Mouse (Mus musculus): ENCODE measurements at regions not wholly inside any gene's neighbourhood (a gene's known extent, or its start where the extent isn't known, plus 50 kb on each side); places are given as distances from the start of the nearest gene placed in this dataset.

DNA sequence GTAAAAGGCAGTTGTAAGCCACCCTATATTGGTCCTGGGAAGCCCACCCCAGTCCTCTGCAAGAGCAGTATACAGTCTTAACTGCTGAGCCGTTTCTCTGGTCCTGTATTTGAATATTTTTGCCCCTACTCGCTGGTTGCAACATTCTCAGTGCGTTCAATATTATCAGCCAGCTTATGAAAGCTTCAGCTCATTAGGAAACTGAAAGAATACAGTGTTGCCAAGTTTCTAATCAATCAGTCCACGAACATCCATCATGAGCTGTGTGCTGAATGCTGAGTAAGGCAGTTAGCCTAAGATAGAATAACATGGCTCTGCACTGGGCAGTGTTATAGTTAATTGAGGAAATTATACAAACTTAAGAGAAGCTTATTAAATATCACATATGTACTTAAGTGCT, 148.7 kb downstream of the Tmem26 start:
- 85% methylated on average over 4 of the region's 4 CpGs for WGBS
- H3K27ac ChIP-seq (replicated peaks; ENCODE audit: low read depth, low read length): no peak overlapping the region
- H3K4me3 ChIP-seq (replicated peaks; ENCODE audit: low read depth, low read length): no peak overlapping the region
- no peaks in the 10 kb centered on the region for H3K9me3 ChIP-seq (ENCODE audit: control insufficient read depth, low read length)
- H3K36me3 ChIP-seq (ENCODE audit: control insufficient read depth, insufficient read depth, low read length): no peaks in the 10 kb centered on the region
- no peak overlapping the region for H3K9ac ChIP-seq (replicated peaks; ENCODE audit: low read length)
- no peaks in the 10 kb centered on the region for H3K27me3 ChIP-seq (ENCODE audit: control insufficient read depth, insufficient read depth, low read length)
- no peak overlapping the region for H3K4me2 ChIP-seq (ENCODE audit: low read length)
- ATAC-seq (ENCODE audit: low FRiP score, low TSS enrichment) (no peak), DNase-seq (no peak)
- H3K4me1 ChIP-seq (ENCODE audit: control insufficient read depth, insufficient read depth, low read length): no peaks in the 10 kb centered on the region

DNA sequence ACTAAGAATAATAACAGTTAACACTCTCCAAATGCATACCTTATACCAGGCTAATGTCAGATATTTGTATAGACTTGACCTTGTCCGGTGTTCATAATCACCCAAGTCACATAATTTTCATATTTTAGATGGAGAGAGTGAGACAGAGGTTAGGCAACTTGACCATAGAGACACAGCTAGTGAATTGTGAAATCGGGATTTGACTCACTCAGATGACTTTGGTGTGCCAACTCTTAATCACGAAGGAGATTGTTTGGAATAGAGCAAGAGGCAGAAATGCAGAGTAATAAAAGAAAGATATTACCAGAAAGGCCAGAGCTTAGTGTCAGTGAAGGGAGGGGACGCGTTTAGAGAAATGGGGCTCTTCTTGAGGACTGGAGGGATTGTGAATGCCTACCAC, 152.2 kb downstream of the Tmem26 start:
- Histone ChIP-seq H3K9ac (replicated peaks; ENCODE audit: low read length) (no peak overlapping the region), H3K4me3 (replicated peaks; ENCODE audit: low read depth, low read length) (no peak overlapping the region), H3K4me2 (ENCODE audit: low read length) (no peak overlapping the region), H3K27ac (replicated peaks; ENCODE audit: low read depth, low read length) (no peak overlapping the region), H3K9me3 (ENCODE audit: control insufficient read depth, low read length) (no peaks in the 10 kb centered on the region), H3K27me3 (ENCODE audit: control insufficient read depth, insufficient read depth, low read length) (no peaks in the 10 kb centered on the region), H3K4me1 (ENCODE audit: control insufficient read depth, insufficient read depth, low read length) (no peaks in the 10 kb centered on the region), H3K36me3 (ENCODE audit: control insufficient read depth, insufficient read depth, low read length) (no peaks in the 10 kb centered on the region)
- WGBS: 93% methylated on average over 5 of the region's 5 CpGs
- no peak for ATAC-seq (ENCODE audit: low FRiP score, low TSS enrichment)
- no peak for DNase-seq

DNA sequence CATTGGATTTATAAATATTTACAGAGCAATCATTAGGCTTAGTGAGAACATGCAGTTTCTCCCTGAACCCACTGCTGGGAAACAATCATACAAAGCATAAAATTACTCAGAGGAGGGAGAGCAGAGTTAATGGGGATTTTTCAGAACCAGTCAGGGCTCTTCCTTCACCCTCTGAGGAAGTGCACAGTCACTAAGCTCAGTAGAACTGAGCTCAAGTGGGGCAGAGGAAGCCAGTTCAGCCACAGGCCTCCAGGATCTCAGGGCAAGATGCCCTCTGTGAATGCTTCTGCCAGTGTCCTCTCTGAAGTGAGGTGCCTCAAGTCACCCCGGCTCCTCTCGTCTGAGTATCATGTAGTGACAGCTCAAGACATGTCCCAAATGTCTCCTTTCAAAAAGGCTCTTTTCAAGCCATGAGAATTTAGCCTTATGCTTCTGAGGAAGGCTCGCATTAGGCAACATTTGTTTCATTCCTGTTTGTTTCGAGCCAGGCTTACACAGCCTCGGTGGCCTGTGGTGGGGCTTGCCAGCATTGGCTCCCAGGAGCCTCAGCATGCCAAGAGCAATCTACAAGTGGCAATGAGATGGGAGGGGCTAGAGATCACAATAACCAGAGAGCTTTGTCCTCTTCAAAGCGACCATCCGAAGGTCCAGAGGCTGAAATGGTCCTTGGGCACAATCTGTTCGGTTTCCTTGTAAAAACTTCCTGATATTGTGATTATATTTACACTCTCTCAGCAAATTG, 169.8 kb downstream of the Tmem26 start:
- no peaks in the 10 kb centered on the region for H3K4me1 ChIP-seq (ENCODE audit: control insufficient read depth, insufficient read depth, low read length)
- H3K36me3 ChIP-seq (ENCODE audit: control insufficient read depth, insufficient read depth, low read length): no peaks in the 10 kb centered on the region
- no peaks in the 10 kb centered on the region for H3K9me3 ChIP-seq (ENCODE audit: control insufficient read depth, low read length)
- DNase-seq: no peak
- ATAC-seq (ENCODE audit: low FRiP score, low TSS enrichment): no peak
- H3K4me2 ChIP-seq (ENCODE audit: low read length): no peak overlapping the region
- H3K9ac ChIP-seq (replicated peaks; ENCODE audit: low read length): no peak overlapping the region
- H3K4me3 ChIP-seq (replicated peaks; ENCODE audit: low read depth, low read length): no peak overlapping the region
- no peak overlapping the region for H3K27ac ChIP-seq (replicated peaks; ENCODE audit: low read depth, low read length)
- 84% methylated on average over 8 of the region's 8 CpGs for WGBS
- no peaks in the 10 kb centered on the region for H3K27me3 ChIP-seq (ENCODE audit: control insufficient read depth, insufficient read depth, low read length)

DNA sequence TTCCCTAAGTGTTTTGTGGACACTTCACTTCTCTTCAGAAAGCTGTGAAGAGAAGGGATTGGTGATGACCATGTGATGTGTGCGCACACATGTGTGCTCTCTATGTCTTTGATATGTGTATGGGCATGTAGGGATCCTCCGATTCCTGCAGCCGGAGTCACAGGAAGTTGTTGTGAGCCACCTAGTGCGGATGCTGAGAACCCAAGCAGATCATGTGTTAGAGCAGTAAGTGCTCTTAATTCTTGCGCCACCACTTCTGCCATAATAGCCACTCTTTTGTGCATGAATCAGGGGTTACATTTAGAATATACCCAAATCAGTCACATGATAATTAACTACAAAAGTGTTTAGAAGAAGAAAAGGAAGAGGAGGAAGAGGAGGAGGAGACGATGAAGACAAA, 170.7 kb downstream of the Tmem26 start:
- no peaks in the 10 kb centered on the region for H3K4me1 ChIP-seq (ENCODE audit: control insufficient read depth, insufficient read depth, low read length)
- no peaks in the 10 kb centered on the region for H3K36me3 ChIP-seq (ENCODE audit: control insufficient read depth, insufficient read depth, low read length)
- no peaks in the 10 kb centered on the region for H3K9me3 ChIP-seq (ENCODE audit: control insufficient read depth, low read length)
- H3K4me2 ChIP-seq (ENCODE audit: low read length): no peak overlapping the region
- no peaks in the 10 kb centered on the region for H3K27me3 ChIP-seq (ENCODE audit: control insufficient read depth, insufficient read depth, low read length)
- 92% methylated on average over 6 of the region's 6 CpGs for WGBS
- no peak overlapping the region for H3K27ac ChIP-seq (replicated peaks; ENCODE audit: low read depth, low read length)
- no peak for DNase-seq
- no peak overlapping the region for H3K4me3 ChIP-seq (replicated peaks; ENCODE audit: low read depth, low read length)
- ATAC-seq (ENCODE audit: low FRiP score, low TSS enrichment): no peak
- no peak overlapping the region for H3K9ac ChIP-seq (replicated peaks; ENCODE audit: low read length)

DNA sequence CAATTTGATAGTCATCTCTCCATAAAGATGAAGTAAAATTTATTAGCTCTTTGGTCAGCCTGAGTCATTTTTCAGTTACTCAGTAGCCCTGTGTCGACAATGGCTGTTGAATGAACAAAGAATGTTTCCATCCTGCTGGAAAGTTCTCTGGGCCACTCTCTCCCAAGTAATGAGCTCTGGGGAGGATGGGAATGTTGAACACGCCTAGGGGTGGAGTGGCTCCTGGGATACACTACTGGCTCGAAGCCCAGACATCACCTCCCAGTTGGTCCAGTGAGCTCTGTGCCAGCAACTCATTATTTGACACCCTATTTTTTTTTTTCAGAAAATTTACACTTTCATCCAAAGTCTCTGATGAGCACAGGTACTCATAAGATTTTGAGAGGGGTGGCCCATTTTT, 174.1 kb downstream of the Tmem26 start:
- H3K4me2 ChIP-seq (ENCODE audit: low read length): no peak overlapping the region
- no peak for ATAC-seq (ENCODE audit: low FRiP score, low TSS enrichment)
- WGBS: 84% methylated on average over 3 of the region's 3 CpGs
- H3K27ac ChIP-seq (replicated peaks; ENCODE audit: low read depth, low read length): no peak overlapping the region
- H3K9me3 ChIP-seq (ENCODE audit: control insufficient read depth, low read length): no peaks in the 10 kb centered on the region
- H3K36me3 ChIP-seq (ENCODE audit: control insufficient read depth, insufficient read depth, low read length): no peaks in the 10 kb centered on the region
- no peaks in the 10 kb centered on the region for H3K27me3 ChIP-seq (ENCODE audit: control insufficient read depth, insufficient read depth, low read length)
- no peak overlapping the region for H3K9ac ChIP-seq (replicated peaks; ENCODE audit: low read length)
- no peaks in the 10 kb centered on the region for H3K4me1 ChIP-seq (ENCODE audit: control insufficient read depth, insufficient read depth, low read length)
- H3K4me3 ChIP-seq (replicated peaks; ENCODE audit: low read depth, low read length): no peak overlapping the region
- no peak for DNase-seq

DNA sequence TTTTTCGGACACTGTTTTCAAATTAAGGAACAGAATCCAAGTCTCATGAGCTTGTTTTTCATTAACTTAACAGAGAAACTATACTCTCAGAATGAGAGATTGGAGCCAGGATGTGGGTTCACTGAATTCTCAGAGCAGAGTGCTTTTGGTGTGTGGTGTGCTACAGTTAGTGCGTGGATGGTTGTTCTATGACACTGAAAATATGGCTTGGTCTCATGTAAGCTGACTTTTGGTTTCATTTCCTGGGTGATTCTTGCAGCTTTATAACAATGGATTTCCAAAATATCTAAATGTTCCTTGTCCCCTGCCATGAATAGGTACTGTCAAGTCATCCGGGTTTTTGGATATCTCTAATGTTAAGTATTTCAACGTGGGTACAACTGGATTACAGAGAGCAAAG, 177.7 kb downstream of the Tmem26 start:
- H3K4me1 ChIP-seq (ENCODE audit: control insufficient read depth, insufficient read depth, low read length): no peaks in the 10 kb centered on the region
- no peaks in the 10 kb centered on the region for H3K36me3 ChIP-seq (ENCODE audit: control insufficient read depth, insufficient read depth, low read length)
- H3K4me3 ChIP-seq (replicated peaks; ENCODE audit: low read depth, low read length): no peak overlapping the region
- H3K4me2 ChIP-seq (ENCODE audit: low read length): no peak overlapping the region
- no peak overlapping the region for H3K9ac ChIP-seq (replicated peaks; ENCODE audit: low read length)
- 80% methylated on average over 4 of the region's 4 CpGs for WGBS
- H3K9me3 ChIP-seq (ENCODE audit: control insufficient read depth, low read length): no peaks in the 10 kb centered on the region
- H3K27me3 ChIP-seq (ENCODE audit: control insufficient read depth, insufficient read depth, low read length): no peaks in the 10 kb centered on the region
- no peak for ATAC-seq (ENCODE audit: low FRiP score, low TSS enrichment)
- H3K27ac ChIP-seq (replicated peaks; ENCODE audit: low read depth, low read length): no peak overlapping the region
- no peak for DNase-seq

DNA sequence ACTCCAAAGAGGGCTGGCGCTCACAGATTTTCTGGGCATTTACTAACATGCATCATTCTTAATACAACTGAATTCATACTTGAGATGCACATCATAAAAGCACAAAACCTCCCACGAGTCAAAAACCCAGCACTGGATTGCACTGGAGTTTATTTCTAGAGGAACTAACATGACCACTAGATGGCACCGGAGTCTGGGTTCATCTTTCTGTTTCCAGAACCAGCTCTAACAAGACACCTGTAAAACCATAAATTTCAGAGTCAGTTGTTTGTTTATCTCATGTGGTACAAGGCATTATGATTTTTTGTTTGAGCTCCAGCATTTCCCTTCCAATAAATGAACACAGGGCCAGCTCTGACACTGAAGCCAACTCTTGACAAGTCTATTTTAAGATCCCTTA, 179.2 kb downstream of the Tmem26 start:
- H3K9me3 ChIP-seq (ENCODE audit: control insufficient read depth, low read length): no peaks in the 10 kb centered on the region
- ATAC-seq (ENCODE audit: low FRiP score, low TSS enrichment): no peak
- H3K36me3 ChIP-seq (ENCODE audit: control insufficient read depth, insufficient read depth, low read length): no peaks in the 10 kb centered on the region
- H3K9ac ChIP-seq (replicated peaks; ENCODE audit: low read length): no peak overlapping the region
- no peaks in the 10 kb centered on the region for H3K4me1 ChIP-seq (ENCODE audit: control insufficient read depth, insufficient read depth, low read length)
- H3K27ac ChIP-seq (replicated peaks; ENCODE audit: low read depth, low read length): no peak overlapping the region
- 27% methylated on average over 3 of the region's 3 CpGs for WGBS
- H3K4me3 ChIP-seq (replicated peaks; ENCODE audit: low read depth, low read length): no peak overlapping the region
- DNase-seq: peak; percentile 91
- H3K4me2 ChIP-seq (ENCODE audit: low read length): no peak overlapping the region
- no peaks in the 10 kb centered on the region for H3K27me3 ChIP-seq (ENCODE audit: control insufficient read depth, insufficient read depth, low read length)

DNA sequence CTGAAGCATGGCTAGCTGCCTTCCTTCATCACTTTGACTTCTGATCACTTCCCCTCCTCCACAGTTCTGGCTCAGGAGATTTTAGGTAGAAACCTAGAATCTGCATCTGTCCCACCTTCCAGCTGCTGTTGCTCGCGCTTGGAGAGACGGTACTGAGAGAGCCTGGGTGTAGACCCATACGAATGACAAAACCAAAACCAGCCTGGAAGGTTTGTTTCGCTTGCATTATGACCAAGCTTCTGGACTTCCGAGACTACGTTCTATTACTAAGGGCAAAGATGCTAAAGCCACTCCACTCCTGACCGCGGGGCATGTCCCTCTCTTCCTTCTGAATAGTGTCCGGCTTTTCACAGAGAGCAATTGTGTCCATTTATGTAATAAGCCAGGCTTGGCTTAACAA, 180.9 kb downstream of the Tmem26 start:
- H3K27ac ChIP-seq (replicated peaks; ENCODE audit: low read depth, low read length): no peak overlapping the region
- H3K4me2 ChIP-seq (ENCODE audit: low read length): no peak overlapping the region
- no peak overlapping the region for H3K9ac ChIP-seq (replicated peaks; ENCODE audit: low read length)
- H3K9me3 ChIP-seq (ENCODE audit: control insufficient read depth, low read length): no peaks in the 10 kb centered on the region
- no peaks in the 10 kb centered on the region for H3K27me3 ChIP-seq (ENCODE audit: control insufficient read depth, insufficient read depth, low read length)
- DNase-seq (no peak), ATAC-seq (ENCODE audit: low FRiP score, low TSS enrichment) (no peak)
- H3K4me3 ChIP-seq (replicated peaks; ENCODE audit: low read depth, low read length): no peak overlapping the region
- H3K36me3 ChIP-seq (ENCODE audit: control insufficient read depth, insufficient read depth, low read length): no peaks in the 10 kb centered on the region
- 97% methylated on average over 10 of the region's 10 CpGs for WGBS
- H3K4me1 ChIP-seq (ENCODE audit: control insufficient read depth, insufficient read depth, low read length): peaks cover 4% of the 10 kb centered on the region; the same call in 1 of the 2 replicates

DNA sequence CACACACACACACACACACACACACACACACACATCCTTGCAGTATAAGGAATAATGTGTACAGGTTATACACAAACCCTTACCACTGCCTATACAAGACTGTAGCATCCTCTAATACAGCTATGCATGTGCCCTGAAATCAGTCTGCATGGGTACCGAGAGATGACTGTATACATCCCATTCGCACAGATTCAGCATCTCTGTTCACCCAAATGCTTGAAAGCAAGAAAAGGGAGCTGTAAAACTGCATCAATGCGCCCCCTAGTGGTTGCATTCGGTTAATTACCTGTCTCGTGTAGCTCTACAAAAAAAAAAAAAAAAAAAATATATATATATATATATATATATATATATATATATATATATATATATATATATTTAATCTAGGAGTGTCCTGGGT, 184.8 kb downstream of the Tmem26 start:
- no peak; the same call in 1 of the 2 replicates for ATAC-seq (ENCODE audit: low FRiP score, low TSS enrichment)
- no peaks in the 10 kb centered on the region for H3K27me3 ChIP-seq (ENCODE audit: control insufficient read depth, insufficient read depth, low read length)

More for the DNA sequence above, 184.8 kb downstream of the Tmem26 start:
- H3K9me3 ChIP-seq (ENCODE audit: control insufficient read depth, low read length): no peaks in the 10 kb centered on the region
- peaks cover 7% of the 10 kb centered on the region; the same call in 1 of the 2 replicates for H3K4me1 ChIP-seq (ENCODE audit: control insufficient read depth, insufficient read depth, low read length)
- DNase-seq: peak; percentile 91
- H3K4me2 ChIP-seq (ENCODE audit: low read length): no peak overlapping the region
- H3K4me3 ChIP-seq (replicated peaks; ENCODE audit: low read depth, low read length): no peak overlapping the region
- H3K27ac ChIP-seq (replicated peaks; ENCODE audit: low read depth, low read length): no peak overlapping the region
- WGBS: 15% methylated on average over 5 of the region's 5 CpGs
- H3K9ac ChIP-seq (replicated peaks; ENCODE audit: low read length): no peak overlapping the region
- no peaks in the 10 kb centered on the region for H3K36me3 ChIP-seq (ENCODE audit: control insufficient read depth, insufficient read depth, low read length)

Measured in midbrain, embryonic 14.5 days (tissue).